Mouse (Mus musculus) lung, adult 2 months (tissue): ENCODE measurements at regions not wholly inside any gene's neighbourhood (a gene's known extent, or its start where the extent isn't known, plus 50 kb on each side); places are given as distances from the start of the nearest gene placed in this dataset.

ENCODE experiments used
- CTCF ChIP-seq: fragments of 200-500 bp; IDR thresholded peaks from 2 replicates; pipeline ENCODE4 v1.5.1; 2011; ENCODE audit warnings: mild to moderate bottlenecking, low read length, control low read depth; ENCODE audit not compliant: insufficient read depth
- POLR2A ChIP-seq: fragments of 200-500 bp; IDR thresholded peaks from 2 replicates; pipeline ENCODE4 v1.6.1; 2011; ENCODE audit warnings: low read depth, mild to moderate bottlenecking, control low read depth, low read length, borderline replicate concordance; ENCODE audit errors: extremely low read depth

- no peak for TF ChIP-seq POLR2A
- no peak for TF ChIP-seq CTCF
Measured at GRCm38 (mm10) chr13:39092058-39092457, 131.4 kb upstream of the Slc35b3 start.
